Mouse (Mus musculus) ovary, postnatal 36 days (tissue): ENCODE measurements around the gene Col6a6.

Experiments
- DNase-seq: peaks from one replicate; pipeline ENCODE4 v3.0.0; 2022; ENCODE audit warnings: low spot score, mixed read lengths

Col6a6 gene

GRCm38 (mm10) chr9:105735195-105735594, 92.8 kb downstream of the Col6a6 start:
- DNase-seq, result no peak

DNA sequence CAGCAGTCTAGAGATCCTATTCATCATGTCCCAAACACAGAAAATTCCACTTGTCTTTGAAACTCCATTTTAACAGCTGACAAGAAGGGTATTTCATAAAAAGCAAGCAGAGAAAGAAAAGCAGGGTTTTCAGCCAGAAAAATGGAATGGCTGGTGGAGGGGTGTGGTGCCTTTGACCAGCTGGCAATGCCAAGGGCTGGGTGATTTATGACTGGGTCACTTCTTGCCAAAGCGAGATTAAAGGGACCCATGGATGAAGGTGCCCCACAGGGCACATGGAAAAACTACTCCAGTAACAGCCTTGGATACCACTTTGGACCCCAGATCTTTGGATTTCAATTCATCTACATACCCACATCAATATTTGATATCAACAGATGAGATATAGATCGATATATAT, 93.3 kb downstream of the Col6a6 start:
- DNase-seq, result no peak

GRCm38 (mm10) chr9:105731976-105732375, 96.0 kb downstream of the Col6a6 start:
- no peak for DNase-seq

DNA sequence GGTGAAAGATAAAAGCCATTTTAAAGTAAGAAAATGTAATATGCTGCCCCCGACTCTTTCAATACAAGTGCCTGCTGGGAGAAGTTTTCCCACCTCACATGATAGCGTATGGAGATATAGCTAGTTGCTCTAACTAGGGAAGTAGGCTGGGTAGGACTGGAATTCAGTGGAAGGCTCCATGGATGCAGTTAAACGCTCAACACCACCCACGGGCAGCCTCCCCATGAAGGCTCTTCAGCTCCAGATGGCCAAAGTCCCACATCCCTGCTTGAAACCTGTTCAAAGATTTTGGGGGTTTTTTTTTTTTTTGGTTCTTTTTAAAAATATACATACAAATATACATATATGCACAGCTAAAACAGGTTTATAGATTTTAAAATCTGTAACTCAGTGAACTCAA, 107.5 kb downstream of the Col6a6 start:
- no peak for DNase-seq

GRCm38 (mm10) chr9:105719851-105720395, 108.0 kb downstream of the Col6a6 start:
- DNase-seq, result peak; percentile 39

DNA sequence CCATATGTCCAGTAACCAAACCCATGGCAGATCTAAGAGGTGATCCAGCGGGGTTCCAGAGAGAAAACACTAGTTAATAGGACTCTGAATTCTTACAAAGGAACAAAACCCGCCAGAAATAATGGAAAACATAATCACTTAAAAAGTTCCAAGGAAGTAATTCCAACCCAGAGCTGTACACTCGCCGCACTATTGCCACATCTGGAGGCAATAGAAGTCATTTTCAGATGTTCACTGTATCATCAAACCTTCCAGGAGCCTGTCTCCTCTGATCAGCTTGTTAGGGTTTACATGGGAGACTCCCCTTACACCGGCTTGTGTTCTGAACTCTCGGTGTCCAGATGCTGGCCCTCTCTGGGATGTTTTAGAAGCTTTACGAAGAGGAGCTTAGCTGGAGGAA, 108.6 kb downstream of the Col6a6 start:
- DNase-seq, result no peak

DNA sequence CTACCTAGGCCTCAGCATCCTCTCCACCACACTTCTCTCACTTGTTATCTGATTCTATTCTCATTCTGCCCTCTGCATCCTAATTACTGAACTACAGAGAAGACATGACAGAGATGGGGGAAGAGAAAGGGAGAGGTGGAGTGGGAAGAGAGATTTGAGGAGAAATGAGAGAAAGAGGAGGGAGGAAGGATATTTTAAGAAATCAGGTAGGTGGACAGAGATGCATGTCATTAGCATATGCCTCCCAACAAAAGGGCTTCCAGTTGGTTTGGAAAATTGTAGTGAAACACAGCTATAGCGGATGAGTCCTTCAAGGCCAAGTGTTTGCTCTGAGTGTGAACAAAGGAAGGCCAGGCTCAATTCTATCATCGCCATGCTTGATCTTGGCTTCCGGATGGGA, 115.9 kb downstream of the Col6a6 start:
- no peak for DNase-seq

DNA sequence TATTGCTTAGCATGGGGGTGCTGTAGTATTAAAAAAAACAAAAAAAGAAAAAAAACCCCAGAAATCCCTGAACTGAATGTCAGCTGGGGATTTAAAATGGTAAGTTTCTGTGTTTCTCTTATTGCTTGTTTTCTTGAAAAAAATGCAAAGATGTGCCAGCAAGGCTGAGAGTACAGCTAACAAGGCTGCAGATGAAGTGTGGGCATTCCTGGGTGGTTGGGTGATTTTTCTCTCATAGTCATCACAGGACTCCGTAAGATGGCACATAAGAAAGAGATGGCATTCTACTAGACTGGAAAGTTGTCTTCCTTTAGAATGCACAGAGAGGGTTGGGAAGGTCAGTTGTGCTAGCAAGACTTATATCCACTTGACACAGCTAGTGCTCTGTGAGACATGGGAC, 122.9 kb downstream of the Col6a6 start:
- DNase-seq, result no peak

DNA sequence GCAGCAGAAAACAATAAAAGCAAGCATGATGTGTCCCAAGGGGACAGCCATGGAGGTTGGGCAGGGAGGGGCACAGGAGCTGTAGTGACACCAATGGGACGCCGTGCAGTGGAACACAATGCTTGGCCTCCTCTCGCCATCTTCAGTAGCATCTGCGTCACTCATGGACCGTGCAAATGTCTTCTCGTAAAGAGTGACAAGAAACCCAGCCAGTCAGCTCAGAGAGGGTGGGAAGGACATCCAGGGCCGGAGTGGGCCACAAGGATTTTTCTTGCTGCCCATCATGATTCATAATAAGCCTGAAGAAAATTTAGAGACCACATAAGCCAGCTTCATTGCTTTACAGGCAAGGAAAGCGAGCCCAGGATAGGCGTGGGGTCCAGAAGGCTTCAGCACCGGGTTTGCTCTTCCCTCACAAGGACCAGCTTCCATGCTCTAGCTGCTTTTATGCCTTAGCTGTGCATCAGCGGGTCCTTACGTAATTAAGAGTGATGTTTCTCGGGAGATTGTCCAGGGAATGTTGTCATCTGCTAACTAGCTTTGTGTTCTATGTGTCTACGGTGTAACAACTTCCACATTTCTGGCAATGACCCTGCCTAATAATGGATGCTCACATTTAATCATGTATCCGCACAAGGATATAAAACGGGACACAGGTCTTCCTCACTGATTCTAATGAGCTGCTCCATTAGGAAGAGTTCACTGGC, 123.6 kb downstream of the Col6a6 start:
- no peak for DNase-seq

- no peak for DNase-seq
Measured at GRCm38 (mm10) chr9:105701966-105702365, 126.0 kb downstream of the Col6a6 start.

- no peak for DNase-seq
Measured at GRCm38 (mm10) chr9:105700702-105701101, 127.3 kb downstream of the Col6a6 start.

- peak; percentile 60 for DNase-seq
Measured at GRCm38 (mm10) chr9:105697764-105698396, 130.1 kb downstream of the Col6a6 start.

DNA sequence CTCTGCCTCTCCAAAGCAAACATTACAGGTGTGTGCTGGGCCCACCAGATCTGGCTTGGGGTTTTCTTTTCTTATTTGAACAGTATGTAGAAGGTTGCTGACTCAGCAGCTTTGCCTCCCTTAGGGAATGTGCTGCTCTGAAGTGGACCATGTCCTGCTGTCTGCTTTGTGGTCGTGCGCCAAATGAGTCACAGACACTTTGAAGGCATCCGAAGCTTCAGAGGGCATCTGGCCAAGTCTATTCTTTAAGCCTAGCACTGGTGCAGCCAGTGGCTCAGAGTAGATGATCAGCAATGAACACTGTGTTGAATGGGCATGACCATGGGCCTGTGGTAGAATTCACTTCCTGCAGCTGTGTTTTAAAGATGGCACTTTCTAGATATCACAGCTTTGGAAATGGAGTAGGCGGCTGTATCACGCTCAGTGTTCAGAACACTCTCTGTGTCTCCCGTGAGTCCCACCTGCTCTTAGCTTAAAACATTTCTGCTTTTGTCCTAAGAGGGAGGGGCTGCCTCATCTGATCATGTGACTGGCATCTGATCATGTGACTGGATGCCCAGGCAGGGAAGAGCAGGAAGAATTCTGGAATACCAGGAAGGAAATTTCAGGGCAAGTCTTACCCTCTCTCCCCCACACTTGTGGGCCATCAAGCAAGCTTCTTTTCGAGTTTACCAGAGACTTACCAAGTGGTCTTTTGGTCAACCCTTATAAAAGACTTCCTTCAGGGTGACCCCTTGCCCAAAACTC, 131.0 kb downstream of the Col6a6 start:
- no peak for DNase-seq

DNA sequence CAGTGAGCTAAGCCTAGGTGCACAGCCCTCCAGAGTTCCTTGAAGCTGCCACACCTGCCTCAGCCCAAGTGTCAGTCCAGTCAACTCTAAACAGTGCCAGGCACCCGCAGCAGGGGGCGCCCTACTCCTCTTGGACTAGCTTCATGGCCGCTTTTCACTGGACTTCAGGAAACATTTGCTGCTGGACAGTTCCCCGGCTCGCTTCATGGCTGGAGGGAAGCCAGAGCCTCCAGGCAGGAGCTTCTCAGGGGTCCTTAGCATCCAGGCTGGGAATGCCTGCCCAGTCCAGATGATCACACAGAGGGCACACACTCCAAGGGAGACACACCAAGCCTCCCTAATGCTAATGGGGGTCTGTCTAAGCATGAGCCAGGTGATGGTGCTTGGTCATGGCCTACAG, 134.1 kb downstream of the Col6a6 start:
- peak; percentile 88 for DNase-seq

GRCm38 (mm10) chr9:105693056-105693455, 134.9 kb downstream of the Col6a6 start:
- no peak for DNase-seq

- DNase-seq, result no peak
Measured at GRCm38 (mm10) chr9:105692472-105692871, 135.5 kb downstream of the Col6a6 start.

- DNase-seq, result no peak
Measured at GRCm38 (mm10) chr9:105689485-105689884, 138.5 kb downstream of the Col6a6 start.

GRCm38 (mm10) chr9:105684549-105685165, 143.3 kb downstream of the Col6a6 start:
- DNase-seq, result no peak

- DNase-seq, result no peak
Measured at GRCm38 (mm10) chr9:105681386-105681785, 146.6 kb downstream of the Col6a6 start.

- no peak for DNase-seq
Measured at GRCm38 (mm10) chr9:105675941-105676340, 152.0 kb downstream of the Col6a6 start.

DNA sequence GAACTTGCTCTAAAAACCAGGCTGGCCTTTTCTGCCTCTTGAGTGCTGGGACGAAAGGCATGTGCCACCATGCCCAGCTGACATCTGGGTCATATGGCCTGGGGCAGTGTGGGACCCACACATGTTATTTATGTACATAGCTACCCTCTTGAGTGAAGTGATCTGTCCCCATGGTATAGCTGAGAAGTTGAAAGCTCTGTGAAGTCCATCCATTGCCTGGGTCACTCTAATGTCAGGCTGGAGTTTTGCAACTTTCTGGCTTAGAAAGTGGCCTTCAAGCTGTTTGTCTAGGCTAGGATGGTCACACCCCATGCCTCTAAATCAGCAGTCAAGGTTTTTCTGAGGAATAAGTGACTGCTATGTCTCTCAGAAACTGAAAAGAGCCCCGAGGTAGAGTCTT, 155.9 kb downstream of the Col6a6 start:
- no peak for DNase-seq

DNA sequence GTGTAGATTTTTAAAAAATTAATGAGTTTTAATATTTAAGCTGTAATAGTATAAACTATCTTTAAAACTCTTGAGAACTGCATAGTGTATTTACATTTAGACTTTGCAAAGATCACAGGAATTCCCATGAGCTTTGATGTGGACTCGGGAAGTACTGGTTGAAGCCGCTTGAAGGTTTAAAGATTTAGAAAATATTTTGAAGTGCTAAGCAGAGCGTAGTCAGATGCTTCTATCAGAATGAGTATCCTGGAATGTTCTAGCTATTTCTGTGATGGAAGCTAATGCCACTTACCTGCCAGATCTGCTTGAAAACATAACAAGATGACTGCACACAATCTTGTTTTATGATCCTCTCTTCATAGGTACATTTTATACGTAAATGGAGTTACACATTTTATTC, 157.0 kb downstream of the Col6a6 start:
- no peak for DNase-seq
